Mouse (Mus musculus): Measurements from ENCODE around the gene Sfxn2.

- TF ChIP-seq POLR2A (IDR thresholded peaks at IDR 0.05; ENCODE audit: extremely low read depth, insufficient read depth, low read length) (no peak), CTCF (IDR thresholded peaks at IDR 0.05; ENCODE audit: extremely low read depth, insufficient read depth, low read length) (no peak)
Measured at GRCm38 (mm10) chr19:46573990-46574389, 825 bp downstream of the Sfxn2 start.

Data from cortical plate, adult 2 months (tissue).